Mouse (Mus musculus): Measurements from ENCODE around the gene Helz2. TPM values are rescaled to one million over a fixed set of nuclear protein-coding genes. Genes with fewer than 3 reads are reported as not detected.

Gene Helz2
- 10 to 100 TPM; 13.5 to 25.3 TPM for polyA plus RNA-seq (2017; shearing (Covaris generic))

GRCm38 (mm10) chr2:181241602-181242313 lies at the start of gene Helz2:
Gene Helz2, minus strand, starts transcription at chr2:181242027.

GRCm38 (mm10) chr2:181287958-181288350 lies 46.1 kb upstream of the Helz2 start, which contains the start of gene Gmeb2:
Gene Gmeb2, minus strand, starts transcription at chr2:181288035.

GRCm38 (mm10) chr2:181219538-181220216 lies 22.1 kb downstream of the Helz2 start, which contains the start of gene Fndc11:
Gene Fndc11, plus strand, starts transcription at chr2:181220013.

GRCm38 (mm10) chr2:181213021-181213445 lies 28.8 kb downstream of the Helz2 start, which contains the start of gene Srms:
Gene Srms, minus strand, starts transcription at chr2:181213185.

GRCm38 (mm10) chr2:181202422-181202821 lies 39.4 kb downstream of the Helz2 start, which contains the start of gene Ptk6:
Gene Ptk6, minus strand, starts transcription at chr2:181202789.

GRCm38 (mm10) chr2:181187121-181188000 lies 54.5 kb downstream of the Helz2 start, which contains the start of gene Ppdpf:
Gene Ppdpf, plus strand, starts transcription at chr2:181187247.

Other genes starting within 250 kb of the Helz2 start
- not detected for gene Chrna4, start 198.5 kb downstream of the Helz2 start, polyA plus RNA-seq (2017; shearing (Covaris generic))
- under 1 TPM; 0.07 to 0.31 TPM for gene Kcnq2, start 106.7 kb downstream of the Helz2 start, polyA plus RNA-seq (2017; shearing (Covaris generic))
- not detected for gene Eef1a2, start 85.0 kb downstream of the Helz2 start, polyA plus RNA-seq (2017; shearing (Covaris generic))
- gene Ppdpf, start 54.8 kb downstream of the Helz2 start, polyA plus RNA-seq (2017; shearing (Covaris generic)) = 100 to 1,000 TPM; 323 to 350 TPM
- under 1 TPM in 1 of 2 experiments, not detected in 1; 0.15 TPM for gene Ptk6, start 39.2 kb downstream of the Helz2 start, polyA plus RNA-seq (2017; shearing (Covaris generic))
- 1 to 10 TPM in 1 of 2 experiments, under 1 TPM in 1; 0.61 to 1.1 TPM for gene Srms, start 28.8 kb downstream of the Helz2 start, polyA plus RNA-seq (2017; shearing (Covaris generic))
- under 1 TPM; 0.34 to 0.95 TPM for gene Fndc11, start 22.0 kb downstream of the Helz2 start, polyA plus RNA-seq (2017; shearing (Covaris generic))
- 10 to 100 TPM; 21.0 to 21.7 TPM for gene Gmeb2, start 46.0 kb upstream of the Helz2 start, polyA plus RNA-seq (2017; shearing (Covaris generic))
- gene Stmn3, start 72.5 kb upstream of the Helz2 start, polyA plus RNA-seq (2017; shearing (Covaris generic)) = not detected
- 10 to 100 TPM; 27.0 to 40.5 TPM for gene Rtel1, start 77.7 kb upstream of the Helz2 start, polyA plus RNA-seq (2017; shearing (Covaris generic))
- gene Zgpat, start 122.9 kb upstream of the Helz2 start, polyA plus RNA-seq (2017; shearing (Covaris generic)) = 10 to 100 TPM; 65.8 to 79.5 TPM
- 100 to 1,000 TPM; 119 TPM for gene Arfrp1, start 123.4 kb upstream of the Helz2 start, polyA plus RNA-seq (2017; shearing (Covaris generic))
- gene Lime1, start 138.1 kb upstream of the Helz2 start, polyA plus RNA-seq (2017; shearing (Covaris generic)) = 100 to 1,000 TPM; 372 to 468 TPM
- gene Zbtb46, start 217.4 kb upstream of the Helz2 start, polyA plus RNA-seq (2017; shearing (Covaris generic)) = 1 to 10 TPM in 1 of 2 experiments, under 1 TPM in 1; 0.96 to 2.5 TPM